Mouse (Mus musculus): ENCODE measurements at regions not wholly inside any gene's neighbourhood (a gene's known extent, or its start where the extent isn't known, plus 50 kb on each side); places are given as distances from the start of the nearest gene placed in this dataset.
A peak's percentile ranks its signal among the peaks of the same experiment; 100 is the strongest.

- Histone ChIP-seq H3K9ac (ENCODE audit: low read depth, low read length) (no peak overlapping the region), H3K9me3 (ENCODE audit: control insufficient read depth) (no peaks in the 10 kb centered on the region), H3K4me1 (replicated peaks; ENCODE audit: control insufficient read depth, insufficient read depth, low read length) (no peaks in the 10 kb centered on the region), H3K27ac (ENCODE audit: low read depth, low read length) (no peak overlapping the region), H3K36me3 (ENCODE audit: control insufficient read depth, insufficient read depth) (no peaks in the 10 kb centered on the region), H3K4me3 (ENCODE audit: low read depth, low read length) (no peak overlapping the region), H3K4me2 (replicated peaks; ENCODE audit: low read depth) (no peak overlapping the region), H3K27me3 (replicated peaks; ENCODE audit: control insufficient read depth, insufficient read depth, low read length) (no peaks in the 10 kb centered on the region)
- no peak for TF ChIP-seq CTCF (IDR thresholded peaks at IDR 0.05; ENCODE audit: low read depth)
- 78% methylated on average over 6 of the region's 6 CpGs for WGBS
- ATAC-seq = no peak
Observed at GRCm38 (mm10) chr17:63657687-63658086, 157.9 kb upstream of the Fbxl17 start.

GRCm38 (mm10) chr17:63660841-63661481 is 161.1 kb upstream of the Fbxl17 start:
- H3K4me3 ChIP-seq (ENCODE audit: low read depth, low read length) = no peak overlapping the region
- H3K27me3 ChIP-seq (replicated peaks; ENCODE audit: control insufficient read depth, insufficient read depth, low read length) = no peaks in the 10 kb centered on the region
- H3K4me1 ChIP-seq (replicated peaks; ENCODE audit: control insufficient read depth, insufficient read depth, low read length) = no peaks in the 10 kb centered on the region
- H3K4me2 ChIP-seq (replicated peaks; ENCODE audit: low read depth) = no peak overlapping the region
- no peaks in the 10 kb centered on the region for H3K36me3 ChIP-seq (ENCODE audit: control insufficient read depth, insufficient read depth)
- no peaks in the 10 kb centered on the region for H3K9me3 ChIP-seq (ENCODE audit: control insufficient read depth)
- H3K9ac ChIP-seq (ENCODE audit: low read depth, low read length) = no peak overlapping the region
- 61% methylated on average over 13 of the region's 13 CpGs for WGBS
- H3K27ac ChIP-seq (ENCODE audit: low read depth, low read length) = no peak overlapping the region
- no peak for ATAC-seq
- peak; percentile 47 for TF ChIP-seq CTCF (IDR thresholded peaks at IDR 0.05; ENCODE audit: low read depth)

DNA sequence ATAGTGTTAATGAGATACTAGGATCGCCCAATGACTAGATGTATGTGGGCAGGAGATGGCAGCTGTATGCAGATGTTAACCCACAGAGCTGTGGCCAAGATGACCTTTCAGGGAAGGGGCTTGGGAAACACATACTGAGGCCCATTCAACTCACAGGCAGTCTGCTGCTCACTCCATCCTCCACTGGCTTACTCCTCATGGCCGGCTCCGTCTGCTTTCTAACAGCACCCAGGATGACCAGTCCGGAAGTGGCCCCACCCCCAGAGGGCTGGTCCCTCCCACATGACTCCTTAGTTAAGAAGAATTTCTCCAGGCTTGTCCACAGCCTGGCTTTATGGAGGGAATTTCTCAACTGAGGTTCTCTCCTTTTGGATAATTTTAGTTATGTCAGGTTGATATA is 161.8 kb upstream of the Fbxl17 start:
- no peak overlapping the region for H3K4me2 ChIP-seq (replicated peaks; ENCODE audit: low read depth)
- 75% methylated on average over 4 of the region's 4 CpGs for WGBS
- H3K9me3 ChIP-seq (ENCODE audit: control insufficient read depth) = no peaks in the 10 kb centered on the region
- H3K4me1 ChIP-seq (replicated peaks; ENCODE audit: control insufficient read depth, insufficient read depth, low read length) = no peaks in the 10 kb centered on the region
- peak overlapping the region; percentile 8 for H3K27ac ChIP-seq (ENCODE audit: low read depth, low read length)
- ATAC-seq = no peak
- no peaks in the 10 kb centered on the region for H3K27me3 ChIP-seq (replicated peaks; ENCODE audit: control insufficient read depth, insufficient read depth, low read length)
- H3K36me3 ChIP-seq (ENCODE audit: control insufficient read depth, insufficient read depth) = no peaks in the 10 kb centered on the region
- TF ChIP-seq CTCF (IDR thresholded peaks at IDR 0.05; ENCODE audit: low read depth) = no peak
- H3K4me3 ChIP-seq (ENCODE audit: low read depth, low read length) = no peak overlapping the region
- H3K9ac ChIP-seq (ENCODE audit: low read depth, low read length) = no peak overlapping the region

DNA sequence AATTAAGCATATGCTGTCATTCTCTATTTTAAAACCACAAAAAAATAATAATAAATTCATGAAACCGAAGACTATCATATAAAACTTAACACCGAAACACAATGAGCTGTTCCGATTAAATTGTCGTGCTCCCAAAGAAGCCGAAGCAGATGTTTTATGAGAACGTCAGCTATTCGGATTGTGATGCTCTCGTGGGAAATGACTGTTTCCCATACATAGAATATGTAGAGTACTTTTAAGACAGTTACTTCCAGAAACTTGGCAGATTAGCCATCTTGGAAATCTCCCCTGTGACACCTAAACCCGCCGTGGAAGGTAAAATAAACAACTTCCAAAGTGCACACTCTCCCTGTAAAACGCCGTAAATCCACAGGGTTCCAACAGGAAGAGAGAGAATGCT is 162.4 kb upstream of the Fbxl17 start:
- no peak overlapping the region for H3K4me3 ChIP-seq (ENCODE audit: low read depth, low read length)
- H3K9ac ChIP-seq (ENCODE audit: low read depth, low read length) = no peak overlapping the region
- 50% methylated on average over 12 of the region's 12 CpGs for WGBS
- no peaks in the 10 kb centered on the region for H3K27me3 ChIP-seq (replicated peaks; ENCODE audit: control insufficient read depth, insufficient read depth, low read length)
- TF ChIP-seq CTCF (IDR thresholded peaks at IDR 0.05; ENCODE audit: low read depth) = no peak
- no peaks in the 10 kb centered on the region for H3K4me1 ChIP-seq (replicated peaks; ENCODE audit: control insufficient read depth, insufficient read depth, low read length)
- H3K27ac ChIP-seq (ENCODE audit: low read depth, low read length) = no peak overlapping the region
- H3K4me2 ChIP-seq (replicated peaks; ENCODE audit: low read depth) = peak overlapping the region; percentile 30; the same call in 1 of the 2 replicates
- no peaks in the 10 kb centered on the region for H3K9me3 ChIP-seq (ENCODE audit: control insufficient read depth)
- ATAC-seq = no peak
- H3K36me3 ChIP-seq (ENCODE audit: control insufficient read depth, insufficient read depth) = no peaks in the 10 kb centered on the region

DNA sequence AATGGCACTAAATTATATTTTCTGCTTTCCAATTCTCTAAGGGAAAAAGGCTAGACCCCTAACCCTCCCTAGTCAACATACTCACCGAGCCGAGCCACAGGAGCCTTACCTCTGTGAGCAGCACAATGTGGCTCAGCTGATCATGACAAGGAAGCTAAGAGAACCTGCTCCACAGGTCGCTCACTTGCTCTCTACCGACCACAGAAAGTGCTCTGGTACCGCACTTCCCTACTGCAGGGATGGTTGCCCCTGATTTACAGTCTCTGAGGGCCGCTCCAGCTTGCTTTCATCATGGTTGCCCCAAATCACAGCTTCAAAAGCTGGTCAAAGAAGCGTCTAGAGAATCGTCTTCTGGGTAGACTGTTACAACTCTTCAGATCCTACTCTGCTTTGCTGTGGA is 177.0 kb upstream of the Fbxl17 start:
- WGBS = 86% methylated on average over 8 of the region's 8 CpGs
- Histone ChIP-seq H3K27ac (ENCODE audit: low read depth, low read length) (no peak overlapping the region), H3K4me2 (replicated peaks; ENCODE audit: low read depth) (no peak overlapping the region), H3K4me1 (replicated peaks; ENCODE audit: control insufficient read depth, insufficient read depth, low read length) (no peaks in the 10 kb centered on the region), H3K27me3 (replicated peaks; ENCODE audit: control insufficient read depth, insufficient read depth, low read length) (no peaks in the 10 kb centered on the region), H3K9me3 (ENCODE audit: control insufficient read depth) (no peaks in the 10 kb centered on the region), H3K36me3 (ENCODE audit: control insufficient read depth, insufficient read depth) (no peaks in the 10 kb centered on the region), H3K9ac (ENCODE audit: low read depth, low read length) (no peak overlapping the region), H3K4me3 (ENCODE audit: low read depth, low read length) (no peak overlapping the region)
- no peak for TF ChIP-seq CTCF (IDR thresholded peaks at IDR 0.05; ENCODE audit: low read depth)
- no peak for ATAC-seq

DNA sequence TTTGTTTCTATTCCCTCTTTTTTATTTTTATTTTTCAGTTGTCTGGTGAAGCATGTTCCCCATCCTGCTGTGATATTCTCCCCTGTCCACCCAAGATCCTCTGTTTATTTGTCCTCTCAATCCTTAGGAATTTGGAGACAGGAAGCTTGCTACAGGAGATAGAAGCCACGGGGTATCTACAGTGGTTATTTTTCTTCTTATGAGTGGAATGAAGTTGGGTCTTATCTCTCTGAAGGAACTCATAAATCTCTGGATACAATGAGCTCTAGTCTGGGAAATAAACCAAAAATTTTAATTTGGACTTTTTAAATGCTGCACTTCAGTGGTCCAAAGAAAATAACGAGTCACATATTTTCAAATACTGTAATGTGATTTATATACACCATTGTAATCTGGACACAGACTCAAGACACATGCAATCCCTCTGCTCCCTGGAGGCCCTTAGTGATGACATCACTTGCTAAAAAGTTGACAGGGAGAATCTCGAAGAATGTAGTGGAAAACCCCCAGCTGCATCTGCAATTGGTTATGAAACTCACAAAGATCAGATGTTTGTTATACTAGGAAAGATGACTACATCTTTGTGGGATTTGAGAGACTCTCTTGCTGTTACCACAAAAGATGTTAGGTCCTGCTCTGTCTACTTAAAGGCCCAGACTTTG is 178.3 kb upstream of the Fbxl17 start:
- 45% methylated on average over 3 of the region's 3 CpGs for WGBS
- no peak for TF ChIP-seq CTCF (IDR thresholded peaks at IDR 0.05; ENCODE audit: low read depth)
- no peak for ATAC-seq
- H3K27ac ChIP-seq (ENCODE audit: low read depth, low read length) = no peak overlapping the region
- no peaks in the 10 kb centered on the region for H3K36me3 ChIP-seq (ENCODE audit: control insufficient read depth, insufficient read depth)
- H3K27me3 ChIP-seq (replicated peaks; ENCODE audit: control insufficient read depth, insufficient read depth, low read length) = no peaks in the 10 kb centered on the region
- no peak overlapping the region for H3K4me2 ChIP-seq (replicated peaks; ENCODE audit: low read depth)
- H3K4me3 ChIP-seq (ENCODE audit: low read depth, low read length) = no peak overlapping the region
- no peaks in the 10 kb centered on the region for H3K9me3 ChIP-seq (ENCODE audit: control insufficient read depth)
- H3K4me1 ChIP-seq (replicated peaks; ENCODE audit: control insufficient read depth, insufficient read depth, low read length) = no peaks in the 10 kb centered on the region
- H3K9ac ChIP-seq (ENCODE audit: low read depth, low read length) = no peak overlapping the region

Measured in intestine, postnatal 0 days (tissue).